Mouse (Mus musculus): ENCODE measurements around the gene Olfr1042.
"Not testable (repeated sequence)": the region's sequence is repeated elsewhere in the genome, so short reads cannot be mapped to it uniquely, and the experiment has no call there.

Gene Olfr1042
- long read RNA-seq, experiment 1: 0 reads
- long read RNA-seq, experiment 2: 0 reads

DNA sequence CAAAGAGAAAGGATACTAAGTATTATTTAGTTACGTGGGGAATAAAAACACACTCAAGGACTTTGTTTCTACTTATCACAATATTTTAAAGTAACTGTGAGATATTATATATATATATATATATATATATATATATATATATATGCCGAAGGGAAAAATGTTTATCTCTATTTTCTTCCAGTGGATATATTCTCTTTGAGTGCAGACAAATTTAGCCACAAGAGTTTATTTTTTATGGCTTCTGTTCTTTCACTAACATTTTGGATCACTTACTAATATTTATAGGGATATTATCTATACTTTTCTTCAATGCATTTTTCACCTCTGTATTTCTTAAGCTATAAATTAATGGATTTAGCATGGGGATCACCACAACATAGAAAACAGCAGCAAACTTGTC, at the start of gene Olfr1042:
Gene Olfr1042, minus strand, starts transcription at position 101 of the 400 bp plus-strand sequence.
- intact Hi-C loops (cut with DNase I): no loop called here

DNA sequence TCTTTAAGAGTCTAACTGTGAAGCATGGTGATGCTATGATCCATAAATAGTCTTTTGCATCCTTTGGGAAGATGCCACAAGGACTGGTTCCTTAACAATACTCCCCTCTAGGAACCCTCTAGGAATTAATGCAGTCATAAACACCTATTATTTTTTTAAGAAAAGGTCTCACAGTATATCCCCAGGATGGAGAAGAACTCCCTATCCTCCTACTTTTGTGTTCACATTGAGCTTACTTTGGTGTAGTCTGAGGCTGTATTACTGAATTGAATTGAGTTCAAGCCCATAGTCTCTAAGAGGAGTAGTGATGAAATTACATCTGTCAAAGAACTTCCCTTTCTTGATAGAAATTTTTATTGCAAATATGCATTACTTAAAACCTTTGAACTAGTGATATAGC, 41.3 kb upstream of the Olfr1042 start, which contains the start of gene Olfr1045:
Gene Olfr1045, minus strand, starts transcription at position 101 of the 400 bp plus-strand sequence.
- intact Hi-C loops (cut with DNase I): no loop called here

DNA sequence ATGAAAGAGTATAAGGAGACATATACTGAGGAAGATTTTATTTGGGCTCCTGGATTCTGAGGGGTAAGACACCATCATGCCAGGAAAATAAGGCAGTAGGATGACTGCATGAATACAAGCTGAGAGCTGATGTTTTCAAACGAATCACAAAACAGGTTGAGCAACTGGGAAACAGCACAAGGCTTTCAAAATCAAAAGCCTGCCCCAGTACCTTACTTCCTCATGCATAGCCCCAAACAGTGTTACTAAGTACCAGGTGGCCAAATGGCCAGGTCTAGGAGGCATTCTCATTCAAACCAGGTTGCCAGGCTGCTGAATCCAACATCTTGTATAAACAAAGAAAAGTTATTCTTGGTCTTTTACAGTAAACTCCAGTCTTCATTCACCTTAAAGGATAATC, 34.2 kb upstream of the Olfr1042 start:
- intact Hi-C loops (cut with DNase I): no loop called here

DNA sequence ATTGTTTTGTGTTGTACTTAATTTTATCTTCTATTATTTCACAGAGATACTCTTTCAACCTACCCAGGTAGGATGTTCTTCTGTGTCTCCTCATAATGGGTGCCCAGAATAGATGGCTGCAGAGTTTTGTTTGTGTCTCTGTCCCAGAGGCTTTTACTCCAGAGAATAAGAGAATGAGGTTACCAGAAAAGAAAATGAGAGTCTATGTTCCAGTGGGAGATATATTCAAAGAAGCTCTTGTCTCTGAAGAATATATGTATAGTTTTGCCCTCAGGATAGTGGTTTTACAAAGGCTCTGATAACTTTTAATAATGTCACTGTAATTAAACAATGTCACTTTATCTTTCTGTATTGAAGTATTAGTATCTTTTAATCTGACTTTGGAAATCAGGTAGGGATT, 23.9 kb upstream of the Olfr1042 start, which contains the start of gene Olfr52:
Gene Olfr52, minus strand, starts transcription at position 101 of the 400 bp plus-strand sequence.
- intact Hi-C loops (cut with DNase I): no loop called here

DNA sequence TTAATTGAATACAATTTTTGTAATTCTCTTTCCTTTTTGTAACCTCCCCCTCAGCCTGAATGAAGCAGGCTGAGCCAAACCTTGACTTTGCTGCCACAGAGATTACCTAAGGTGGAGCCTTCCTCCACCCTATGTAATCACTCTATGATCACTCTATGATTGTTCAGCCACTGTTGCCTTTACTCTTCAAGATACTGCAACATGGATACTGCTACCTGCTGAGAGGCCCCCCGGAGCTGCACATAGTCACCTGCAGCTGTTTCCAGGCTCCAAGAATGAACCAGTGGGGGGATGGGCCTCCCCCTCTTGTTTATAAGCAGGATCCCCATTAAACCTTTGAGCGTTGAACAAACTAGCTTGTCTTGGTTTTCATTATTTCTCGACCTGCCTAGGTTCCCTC, 18.3 kb upstream of the Olfr1042 start:
- intact Hi-C loops (cut with DNase I): no loop called here

DNA sequence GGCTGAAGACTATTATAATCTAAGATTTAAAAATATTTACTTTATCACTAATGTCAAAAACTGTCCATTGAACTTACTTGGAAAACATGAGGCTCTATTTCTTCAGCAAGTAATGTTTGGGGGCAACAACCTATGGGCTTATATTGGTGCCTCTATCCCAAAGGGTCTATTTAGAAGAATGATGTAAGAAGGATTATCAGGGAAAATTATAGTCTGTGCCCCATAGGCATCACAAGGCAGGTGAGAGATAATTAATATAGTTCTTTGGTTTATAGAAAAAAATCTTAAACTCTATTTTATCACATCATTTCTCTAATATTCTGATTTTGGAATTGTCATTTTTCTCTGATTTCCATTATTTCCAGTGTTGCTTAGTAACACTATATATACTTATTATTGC, 16.1 kb upstream of the Olfr1042 start, which contains the start of gene Olfr1044:
Gene Olfr1044, minus strand, starts transcription at position 101 of the 400 bp plus-strand sequence.
- intact Hi-C loops (cut with DNase I): no loop called here

DNA sequence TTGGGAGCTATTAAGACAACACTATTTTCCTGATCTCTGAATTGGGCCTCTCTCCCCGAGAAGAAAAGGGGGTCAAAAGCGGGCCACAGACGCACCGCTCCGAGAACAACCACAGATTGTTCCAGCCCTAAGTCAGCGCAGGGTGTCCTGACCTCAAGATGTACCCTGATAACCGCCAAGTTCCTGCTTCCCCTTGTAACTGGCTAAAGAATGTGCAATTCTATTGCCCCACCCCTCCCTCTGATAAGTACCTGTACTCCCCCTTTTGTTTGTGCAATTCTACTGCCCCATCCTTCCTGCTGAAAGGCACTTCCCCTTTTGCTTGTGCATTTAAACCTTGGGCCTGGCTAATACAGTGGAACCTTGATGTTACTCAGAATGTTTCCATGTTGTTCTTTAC, 13.8 kb upstream of the Olfr1042 start:
- intact Hi-C loops (cut with DNase I): not testable (repeated sequence)

DNA sequence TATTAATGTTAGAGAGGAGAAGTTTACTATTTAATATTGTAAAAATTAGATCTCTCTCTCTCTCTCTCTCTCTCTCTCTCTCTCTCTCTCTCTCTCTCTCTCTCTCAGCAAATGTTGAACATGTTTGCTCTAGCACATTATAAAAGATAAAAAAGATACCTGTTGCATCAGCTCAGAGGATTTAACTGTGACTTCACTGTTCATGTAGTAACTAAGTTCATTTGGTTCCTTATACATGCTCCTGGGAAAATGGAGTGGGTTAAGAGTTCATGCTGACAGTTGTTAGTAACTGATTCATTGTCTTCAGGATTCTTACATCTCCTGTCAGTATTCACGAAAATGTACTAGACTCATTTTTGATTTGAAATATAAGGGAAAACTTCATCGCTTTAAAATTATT, 5.8 kb upstream of the Olfr1042 start, which contains the start of gene Olfr1043:
Gene Olfr1043, minus strand, starts transcription at position 101 of the 400 bp plus-strand sequence.
- intact Hi-C loops (cut with DNase I): no loop called here

DNA sequence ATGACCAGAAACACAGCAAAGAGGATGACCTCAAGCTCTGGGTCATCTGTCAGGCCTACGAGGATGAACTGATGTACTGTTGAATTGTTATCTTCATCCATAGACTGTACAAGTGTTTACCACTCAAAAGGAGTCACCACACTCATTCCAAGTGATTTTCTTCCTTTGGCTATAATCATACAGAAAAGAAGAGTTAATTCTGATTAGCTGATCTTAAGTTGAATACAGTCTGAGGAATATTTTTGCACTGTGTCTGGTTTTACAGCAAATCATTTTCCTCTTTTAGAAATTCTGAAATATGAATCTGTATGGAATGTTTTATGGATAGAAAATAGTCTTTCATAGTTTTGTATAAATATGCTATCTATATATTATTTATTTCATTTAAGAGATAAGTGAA, 15.0 kb downstream of the Olfr1042 start, which contains the start of gene Olfr1040:
Gene Olfr1040, minus strand, starts transcription at position 101 of the 400 bp plus-strand sequence.
- intact Hi-C loops (cut with DNase I): no loop called here

DNA sequence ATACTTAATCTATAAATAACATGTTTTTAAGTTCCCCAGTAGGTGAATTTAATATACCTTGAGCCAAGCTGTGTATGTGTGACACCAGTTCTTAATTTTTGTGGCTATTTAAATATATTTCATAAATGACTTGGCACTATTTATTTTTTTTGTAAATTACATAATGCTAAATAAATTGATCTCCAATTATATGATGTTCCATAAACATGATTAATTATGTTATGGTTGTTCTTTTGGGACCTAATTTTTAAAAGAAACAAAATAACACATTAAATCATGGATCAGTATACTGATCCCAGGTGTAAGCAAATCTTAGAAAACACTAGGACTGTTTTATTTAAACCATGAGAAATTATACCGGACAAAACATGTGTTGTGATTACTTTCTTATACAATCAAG, 25.8 kb downstream of the Olfr1042 start, which contains the start of gene Olfr1039:
Gene Olfr1039, minus strand, starts transcription at position 101 of the 400 bp plus-strand sequence.
- intact Hi-C loops (cut with DNase I): no loop called here

Data from adrenal gland (tissue).